Mouse (Mus musculus) liver, adult 2 months (tissue): ENCODE measurements at regions not wholly inside any gene's neighbourhood (a gene's known extent, or its start where the extent isn't known, plus 50 kb on each side); places are given as distances from the start of the nearest gene placed in this dataset.

ENCODE experiments used
- DNase-seq: peaks from one replicate; pipeline ENCODE4 v3.0.0-alpha.2; 2011; ENCODE audit warnings: low read depth, low spot score; ENCODE audit errors: extremely low read depth
- H3K27ac ChIP-seq: fragments of 200-500 bp; replicated peaks from 2 replicates; pipeline ENCODE4 v1.5.1; 2012; ENCODE audit warnings: low read depth, mild to moderate bottlenecking, control low read depth, inconsistent platforms, low read length; ENCODE audit not compliant: insufficient read depth
- H3K27me3 ChIP-seq: fragments of 200-500 bp; 2 replicates; pipeline ENCODE4 v1.6.1; 2012; ENCODE audit warnings: mild to moderate bottlenecking, moderate library complexity, low read length, inconsistent platforms; ENCODE audit not compliant: control insufficient read depth, insufficient read depth
- H3K36me3 ChIP-seq: fragments of 200-500 bp; 2 replicates; pipeline ENCODE4 v1.6.1; 2012; ENCODE audit warnings: low read length, inconsistent platforms; ENCODE audit not compliant: control insufficient read depth, insufficient read depth
- H3K4me1 ChIP-seq: fragments of 200-500 bp; 2 replicates; pipeline ENCODE4 v1.6.1; 2011; ENCODE audit warnings: low read length; ENCODE audit not compliant: control insufficient read depth, insufficient read depth
- H3K4me3 ChIP-seq: fragments of 200-500 bp; 2 replicates; pipeline ENCODE4 v1.5.1; 2011; ENCODE audit warnings: low read depth, mild to moderate bottlenecking, control low read depth, low read length, moderate library complexity; ENCODE audit not compliant: insufficient read depth
- H3K79me2 ChIP-seq: fragments of 200-500 bp; 2 replicates; pipeline ENCODE4 v1.6.1; 2012; ENCODE audit warnings: inconsistent platforms, mild to moderate bottlenecking, low read length, moderate library complexity; ENCODE audit not compliant: control insufficient read depth, insufficient read depth
- H3K9ac ChIP-seq: fragments of 200-500 bp; 2 replicates; pipeline ENCODE4 v1.6.1; 2012; ENCODE audit warnings: low read depth, mild to moderate bottlenecking, control low read depth, inconsistent platforms, low read length
- CTCF ChIP-seq: fragments of 200-500 bp; IDR thresholded peaks from 2 replicates; pipeline ENCODE4 v1.5.1; 2011; ENCODE audit warnings: low read depth, low read length, control low read depth
- POLR2A ChIP-seq: fragments of 200-500 bp; IDR thresholded peaks from 2 replicates; pipeline ENCODE4 v1.6.1; 2011; ENCODE audit warnings: low read length, control low read depth; ENCODE audit not compliant: insufficient read depth; ENCODE audit errors: extremely low read depth
- WGBS: fragments of 180-500 bp; shearing (Covaris S2); methylation state at CpG from one replicate; pipeline ENCODE4 v1.1.7; 2018; 5-methylcytosine and 5-hydroxymethylcytosine counted together

DNA sequence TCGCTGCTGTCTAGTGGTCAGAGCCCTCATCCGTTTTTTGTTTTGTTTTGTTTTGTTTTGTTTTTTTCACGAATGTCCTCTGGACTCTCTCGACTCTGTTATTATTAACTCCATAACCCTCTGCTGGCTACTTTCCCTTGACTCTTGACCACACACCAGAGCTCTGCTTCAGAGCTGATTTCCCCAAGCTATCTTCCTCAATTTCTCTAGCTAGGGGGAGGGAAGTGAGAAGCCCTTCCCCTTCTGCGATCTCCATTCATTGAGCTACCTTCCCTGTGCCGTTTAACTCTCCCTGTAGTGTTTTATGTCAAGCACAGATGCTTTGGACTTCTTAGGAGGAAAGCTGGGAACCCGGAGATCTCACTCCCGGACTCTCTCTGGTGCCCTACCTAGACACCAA lies 247.6 kb downstream of the Hlx start:
- peak; percentile 13 for DNase-seq
- no peak overlapping the region for H3K9ac ChIP-seq
- H3K4me3 ChIP-seq = no peak overlapping the region
- 0 out of 2 replicates have a peak, but pooled peaks cover 2% of the 10 kb centered on the region for H3K27me3 ChIP-seq
- no peaks in the 10 kb centered on the region for H3K4me1 ChIP-seq
- H3K27ac ChIP-seq = no peak overlapping the region
- WGBS = 72% methylated on average over 8 of the region's 8 CpGs
- H3K36me3 ChIP-seq = no peaks in the 10 kb centered on the region
- no peaks in the 10 kb centered on the region for H3K79me2 ChIP-seq
- TF ChIP-seq CTCF (no peak), POLR2A (no peak)

DNA sequence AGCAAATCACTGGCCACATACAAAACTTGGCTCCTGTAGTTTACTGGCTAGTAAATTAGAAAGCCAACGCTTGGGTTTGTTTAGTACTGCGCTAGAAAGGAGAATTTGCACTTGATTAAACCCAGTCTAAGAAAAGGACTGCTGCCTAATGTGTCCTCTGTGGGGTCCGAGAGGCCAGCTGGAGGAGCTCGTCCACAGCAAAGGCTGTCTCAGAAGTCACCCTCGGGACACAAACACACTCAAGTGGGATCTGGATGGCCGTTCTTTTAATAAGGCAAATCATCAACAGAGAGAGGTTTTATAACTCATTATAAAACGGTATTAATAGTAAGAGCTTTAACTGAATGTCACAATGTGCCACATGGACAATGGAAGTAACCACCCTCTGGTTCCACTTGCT lies 249.0 kb downstream of the Hlx start:
- TF ChIP-seq POLR2A = no peak
- no peak for TF ChIP-seq CTCF
- DNase-seq = no peak
- Histone ChIP-seq H3K4me3 (no peak overlapping the region), H3K27me3 (0 out of 2 replicates have a peak, but pooled peaks cover 2% of the 10 kb centered on the region), H3K79me2 (no peaks in the 10 kb centered on the region), H3K36me3 (no peaks in the 10 kb centered on the region), H3K4me1 (no peaks in the 10 kb centered on the region), H3K9ac (no peak overlapping the region), H3K27ac (no peak overlapping the region)
- WGBS = 86% methylated on average over 7 of the region's 7 CpGs

- 74% methylated on average over 9 of the region's 9 CpGs for WGBS
- DNase-seq = no peak
- Histone ChIP-seq H3K36me3 (no peaks in the 10 kb centered on the region), H3K79me2 (no peaks in the 10 kb centered on the region), H3K27me3 (0 out of 2 replicates have a peak, but pooled peaks cover 2% of the 10 kb centered on the region), H3K4me1 (no peaks in the 10 kb centered on the region), H3K9ac (no peak overlapping the region), H3K27ac (no peak overlapping the region), H3K4me3 (no peak overlapping the region)
- no peak for TF ChIP-seq CTCF
- no peak for TF ChIP-seq POLR2A
Measured at GRCm38 (mm10) chr1:184482026-184482425, 250.4 kb downstream of the Hlx start.

DNA sequence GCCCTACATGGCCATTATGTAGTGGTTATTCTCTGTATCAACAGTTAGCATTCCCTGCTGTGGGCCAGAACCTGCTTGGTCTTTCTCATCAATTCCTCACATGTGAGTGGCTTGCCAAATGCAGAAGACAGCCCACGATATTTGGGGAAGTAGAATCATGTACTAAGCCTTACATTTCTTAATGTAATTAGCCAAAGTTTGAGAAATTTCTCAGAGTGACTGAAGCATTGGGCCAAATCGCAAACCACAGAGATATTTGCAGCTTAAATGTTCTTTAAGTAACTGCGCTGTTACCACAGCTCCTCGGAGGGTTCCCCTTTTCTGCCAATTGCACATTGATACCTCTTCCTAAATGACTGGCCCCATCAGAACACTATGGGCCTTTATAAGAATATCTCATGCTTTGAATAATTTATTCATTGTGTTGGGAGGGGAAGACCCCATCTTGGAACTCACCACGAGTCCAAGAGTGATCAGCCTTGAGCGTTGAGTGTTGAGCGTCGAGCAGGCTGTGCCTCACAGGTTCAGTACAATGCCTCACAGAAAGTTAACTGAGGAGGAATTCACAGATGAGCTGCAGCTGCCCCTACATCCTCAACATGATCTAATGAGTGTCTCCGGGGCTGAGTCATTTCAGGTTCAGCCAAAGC lies 251.7 kb downstream of the Hlx start:
- no peak overlapping the region for H3K9ac ChIP-seq
- no peaks in the 10 kb centered on the region for H3K36me3 ChIP-seq
- 92% methylated on average over 9 of the region's 9 CpGs for WGBS
- H3K27ac ChIP-seq = no peak overlapping the region
- no peak overlapping the region for H3K4me3 ChIP-seq
- no peaks in the 10 kb centered on the region for H3K79me2 ChIP-seq
- 0 out of 2 replicates have a peak, but pooled peaks cover 2% of the 10 kb centered on the region for H3K27me3 ChIP-seq
- H3K4me1 ChIP-seq = no peaks in the 10 kb centered on the region
- TF ChIP-seq CTCF = no peak
- TF ChIP-seq POLR2A = no peak
- DNase-seq = no peak

GRCm38 (mm10) chr1:184478006-184478405 lies 254.4 kb downstream of the Hlx start:
- no peak for TF ChIP-seq CTCF
- no peak for TF ChIP-seq POLR2A
- H3K36me3 ChIP-seq = no peaks in the 10 kb centered on the region
- no peak overlapping the region for H3K9ac ChIP-seq
- no peaks in the 10 kb centered on the region for H3K79me2 ChIP-seq
- H3K27me3 ChIP-seq = no peaks in the 10 kb centered on the region
- no peaks in the 10 kb centered on the region for H3K4me1 ChIP-seq
- peak; percentile 80 for DNase-seq
- no peak overlapping the region for H3K27ac ChIP-seq
- no peak overlapping the region for H3K4me3 ChIP-seq
- WGBS = 35% methylated on average over 7 of the region's 7 CpGs

GRCm38 (mm10) chr1:184462481-184463124 lies 269.8 kb downstream of the Hlx start:
- TF ChIP-seq CTCF = no peak
- TF ChIP-seq POLR2A = no peak
- H3K27me3 ChIP-seq = no peaks in the 10 kb centered on the region
- H3K27ac ChIP-seq = no peak overlapping the region
- H3K9ac ChIP-seq = no peak overlapping the region
- no peak for DNase-seq
- WGBS = 42% methylated on average over 9 of the region's 9 CpGs
- no peaks in the 10 kb centered on the region for H3K4me1 ChIP-seq
- no peaks in the 10 kb centered on the region for H3K79me2 ChIP-seq
- no peak overlapping the region for H3K4me3 ChIP-seq
- H3K36me3 ChIP-seq = no peaks in the 10 kb centered on the region
